Mouse (Mus musculus) liver, embryonic 14.5 days (tissue): ENCODE measurements around the gene Fry.

ENCODE experiments used
- CTCF ChIP-seq: IDR thresholded peaks from 2 replicates; pipeline ENCODE4 v1.5.1; 2016; ENCODE audit warnings: antibody characterized with exemption, low read depth, control low read depth
- EP300 ChIP-seq: IDR thresholded peaks from 2 replicates; pipeline ENCODE4 v1.6.1; 2016; ENCODE audit warnings: antibody characterized with exemption, low read depth

DNA sequence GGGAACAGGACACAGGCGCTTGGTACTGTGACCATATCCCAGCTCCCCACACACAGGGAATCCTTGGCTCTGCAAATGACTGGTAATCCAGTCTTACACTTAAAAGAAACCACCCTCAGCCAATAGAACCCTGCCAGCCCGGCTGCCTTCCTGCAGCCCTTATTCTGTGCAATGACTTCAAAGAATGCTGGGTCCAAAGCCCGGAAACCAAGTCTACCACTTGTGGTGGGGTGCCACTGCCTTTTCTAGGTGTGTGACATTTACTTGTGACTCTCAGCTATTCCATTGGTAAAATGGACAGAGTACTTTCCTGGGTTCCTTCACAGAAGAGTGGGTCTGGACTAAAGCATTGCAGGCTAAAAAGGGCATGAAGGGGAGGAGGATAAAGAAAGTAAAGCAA is 254.5 kb downstream of the Fry start:
- TF ChIP-seq CTCF (no peak), EP300 (no peak)
